Mouse (Mus musculus) embryonic fibroblast, embryonic 13.5 days (primary cell): ENCODE data around the gene Gtf2ird1.

Experiments used
- CTCF ChIP-seq: IDR thresholded peaks from 2 replicates; pipeline ENCODE4 v1.5.1; 2011; ENCODE audit warnings: mild to moderate bottlenecking, control low read depth, low read length, moderate library complexity, borderline replicate concordance; ENCODE audit not compliant: insufficient read depth
- POLR2A ChIP-seq: IDR thresholded peaks from 2 replicates; pipeline ENCODE4 v1.6.1; 2011; ENCODE audit warnings: low read depth, mild to moderate bottlenecking, control low read depth, low read length, moderate library complexity

DNA sequence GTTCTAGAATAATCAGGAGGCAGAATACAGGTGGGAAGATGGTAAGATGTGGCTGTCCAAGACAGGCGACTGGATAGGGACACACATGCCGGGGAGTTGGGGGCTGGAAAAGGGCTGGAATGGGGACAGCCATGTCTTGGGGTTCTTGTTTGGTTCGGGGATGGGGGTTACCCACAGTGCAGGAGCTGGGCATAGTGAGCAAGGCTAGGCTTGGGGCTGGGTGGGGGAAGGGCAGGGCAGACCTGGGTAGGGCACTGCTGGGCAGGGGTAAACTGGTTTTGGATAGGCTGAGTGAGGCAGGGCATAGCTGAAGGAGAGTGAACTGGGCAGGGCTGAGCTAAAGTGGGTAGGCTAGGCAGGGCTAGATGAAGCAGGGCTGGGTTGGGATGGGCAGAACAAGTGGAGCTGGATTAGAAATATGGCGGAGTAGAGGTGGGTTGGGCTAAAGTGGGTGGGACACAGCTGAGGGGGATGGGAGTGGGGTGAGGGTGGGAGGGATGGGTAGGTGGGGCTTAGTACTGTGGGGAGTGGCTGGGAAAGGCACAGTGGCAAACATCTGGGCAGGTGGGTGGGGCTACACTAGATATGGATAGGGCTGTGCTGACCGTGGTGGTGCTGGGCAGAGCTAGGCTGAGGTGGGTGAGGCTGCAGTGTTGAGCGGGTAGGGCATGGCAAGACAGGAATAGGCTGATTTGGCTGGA is 46.8 kb downstream of the Gtf2ird1 start:
- TF ChIP-seq CTCF (no peak), POLR2A (no peak)
